Mouse (Mus musculus) liver, embryonic 16.5 days (tissue): ENCODE measurements around the gene Masp1. TPM values are rescaled to one million over a fixed set of nuclear protein-coding genes. Genes with fewer than 3 reads are reported as not detected.
A peak's percentile ranks its signal among the peaks of the same experiment; 100 is the strongest.

ENCODE experiments used
- ATAC-seq: fragments of 200-750 bp; cut with Nextera tagmentation; 2 replicates; pipeline ENCODE4 v1.8.0; 2017; ENCODE audit warnings: low read depth, mild to moderate bottlenecking, moderate number of reproducible peaks, moderate library complexity
- H3K27ac ChIP-seq: fragments of 300-500 bp; sonication (generic); 2 replicates; pipeline ENCODE4 v1.5.1; 2014; ENCODE audit warnings: mild to moderate bottlenecking, low read length
- H3K27me3 ChIP-seq: fragments of 300-500 bp; sonication (generic); 2 replicates; pipeline ENCODE4 v1.6.1; 2014; ENCODE audit warnings: low read depth, low read length, mixed read lengths; ENCODE audit not compliant: control insufficient read depth, insufficient read depth
- H3K36me3 ChIP-seq: fragments of 300-500 bp; sonication (generic); 2 replicates; pipeline ENCODE4 v1.6.1; 2014; ENCODE audit warnings: mild to moderate bottlenecking; ENCODE audit not compliant: control insufficient read depth, insufficient read depth
- H3K4me1 ChIP-seq: fragments of 300-500 bp; sonication (generic); 2 replicates; pipeline ENCODE4 v1.6.1; 2014; ENCODE audit warnings: low read depth, low read length, mixed read lengths; ENCODE audit not compliant: control insufficient read depth
- H3K4me2 ChIP-seq: fragments of 300-500 bp; sonication (generic); 2 replicates; pipeline ENCODE4 v1.6.1; 2014; ENCODE audit warnings: low read depth, low read length, mixed read lengths
- H3K4me3 ChIP-seq: fragments of 300-500 bp; sonication (generic); 2 replicates; pipeline ENCODE4 v1.5.1; 2014; ENCODE audit warnings: low read depth, mild to moderate bottlenecking, low read length
- H3K9ac ChIP-seq: fragments of 300-500 bp; sonication (generic); 2 replicates; pipeline ENCODE4 v1.6.1; 2014; ENCODE audit warnings: low read depth, low read length
- H3K9me3 ChIP-seq: fragments of 300-500 bp; sonication (generic); replicated peaks from 2 replicates; pipeline ENCODE4 v1.6.1; 2016; ENCODE audit warnings: low read length; ENCODE audit not compliant: control insufficient read depth
- WGBS: fragments of 180-500 bp; shearing (Covaris S2); extraction: QIAGEN DNeasy Blood & Tissue Kit; methylation state at CpG from one replicate; pipeline ENCODE4 v1.1.7; 2014; ENCODE audit not compliant: insufficient replicate concordance; 5-methylcytosine and 5-hydroxymethylcytosine counted together
- polyA plus RNA-seq: library from polyadenylated mRNA; unstranded; fragments of >200 nt; fragmentation: Nextera tagmentation; extraction: Ambion mirVana; gene quantifications from 2 replicates; pipeline ENCODE4 v1.2.1, GENCODE M21; 2015

Masp1 gene
- polyA plus RNA-seq, 1 experiment from 2014 or later = 30.8 TPM

- Histone ChIP-seq H3K4me2 (no peak overlapping the region), H3K27ac (no peak overlapping the region), H3K27me3 (no peaks in the 10 kb centered on the region), H3K9me3 (no peaks in the 10 kb centered on the region), H3K9ac (no peak overlapping the region), H3K4me1 (no peaks in the 10 kb centered on the region), H3K4me3 (no peak overlapping the region), H3K36me3 (no peaks in the 10 kb centered on the region)
- WGBS = 64% methylated on average over 10 of the region's 10 CpGs
- ATAC-seq = no peak
Measured at GRCm38 (mm10) chr16:23483292-23483691, 37.3 kb downstream of the Masp1 start.

- Histone ChIP-seq H3K9ac (no peak overlapping the region), H3K9me3 (no peaks in the 10 kb centered on the region), H3K4me1 (no peaks in the 10 kb centered on the region), H3K4me2 (no peak overlapping the region), H3K27ac (no peak overlapping the region), H3K4me3 (no peak overlapping the region), H3K27me3 (no peaks in the 10 kb centered on the region), H3K36me3 (no peaks in the 10 kb centered on the region)
- 74% methylated on average over 12 of the region's 12 CpGs for WGBS
- no peak for ATAC-seq
Measured at GRCm38 (mm10) chr16:23482846-23483245, 37.8 kb downstream of the Masp1 start.

GRCm38 (mm10) chr16:23482218-23482617 lies 38.4 kb downstream of the Masp1 start:
- Histone ChIP-seq H3K4me3 (no peak overlapping the region), H3K4me1 (no peaks in the 10 kb centered on the region), H3K9me3 (no peaks in the 10 kb centered on the region), H3K4me2 (no peak overlapping the region), H3K27ac (no peak overlapping the region), H3K9ac (no peak overlapping the region), H3K36me3 (no peaks in the 10 kb centered on the region), H3K27me3 (no peaks in the 10 kb centered on the region)
- WGBS = 72% methylated on average over 3 of the region's 3 CpGs
- ATAC-seq = no peak

- no peak overlapping the region for H3K4me3 ChIP-seq
- WGBS = 59% methylated on average over 7 of the region's 7 CpGs
- no peaks in the 10 kb centered on the region for H3K4me1 ChIP-seq
- no peak for ATAC-seq
- no peaks in the 10 kb centered on the region for H3K36me3 ChIP-seq
- no peak overlapping the region for H3K27ac ChIP-seq
- no peaks in the 10 kb centered on the region for H3K27me3 ChIP-seq
- no peak overlapping the region for H3K9ac ChIP-seq
- no peak overlapping the region for H3K4me2 ChIP-seq
- H3K9me3 ChIP-seq = no peaks in the 10 kb centered on the region
Measured at GRCm38 (mm10) chr16:23479872-23480603, 40.6 kb downstream of the Masp1 start.

- no peak overlapping the region for H3K9ac ChIP-seq
- H3K27ac ChIP-seq = no peak overlapping the region
- H3K36me3 ChIP-seq = no peaks in the 10 kb centered on the region
- H3K4me2 ChIP-seq = no peak overlapping the region
- H3K4me1 ChIP-seq = no peaks in the 10 kb centered on the region
- H3K27me3 ChIP-seq = no peaks in the 10 kb centered on the region
- H3K9me3 ChIP-seq = no peaks in the 10 kb centered on the region
- no peak for ATAC-seq
- no peak overlapping the region for H3K4me3 ChIP-seq
Measured at GRCm38 (mm10) chr16:23476598-23476997, 44.0 kb downstream of the Masp1 start.

- Histone ChIP-seq H3K4me2 (no peak overlapping the region), H3K9me3 (no peaks in the 10 kb centered on the region), H3K27me3 (no peaks in the 10 kb centered on the region), H3K4me1 (no peaks in the 10 kb centered on the region), H3K27ac (no peak overlapping the region), H3K4me3 (no peak overlapping the region), H3K9ac (no peak overlapping the region), H3K36me3 (no peaks in the 10 kb centered on the region)
- ATAC-seq = no peak
- 61% methylated on average over 4 of the region's 4 CpGs for WGBS
Measured at GRCm38 (mm10) chr16:23475651-23476050, 45.0 kb downstream of the Masp1 start.

- no peak overlapping the region for H3K9ac ChIP-seq
- H3K27me3 ChIP-seq = no peaks in the 10 kb centered on the region
- no peaks in the 10 kb centered on the region for H3K9me3 ChIP-seq
- no peaks in the 10 kb centered on the region for H3K36me3 ChIP-seq
- no peak for ATAC-seq
- 44% methylated on average over 3 of the region's 3 CpGs for WGBS
- H3K4me3 ChIP-seq = no peak overlapping the region
- no peaks in the 10 kb centered on the region; the same call in 1 of the 2 replicates for H3K4me1 ChIP-seq
- H3K4me2 ChIP-seq = no peak overlapping the region
- H3K27ac ChIP-seq = no peak overlapping the region
Measured at GRCm38 (mm10) chr16:23472046-23472445, 48.6 kb downstream of the Masp1 start.

GRCm38 (mm10) chr16:23471551-23471950 lies 49.1 kb downstream of the Masp1 start:
- Histone ChIP-seq H3K4me2 (no peak overlapping the region), H3K27ac (no peak overlapping the region), H3K9ac (no peak overlapping the region), H3K27me3 (no peaks in the 10 kb centered on the region), H3K4me1 (no peaks in the 10 kb centered on the region; the same call in 1 of the 2 replicates), H3K9me3 (no peaks in the 10 kb centered on the region), H3K36me3 (no peaks in the 10 kb centered on the region), H3K4me3 (no peak overlapping the region)
- ATAC-seq = no peak
- 72% methylated on average over 6 of the region's 6 CpGs for WGBS

- ATAC-seq = peak; percentile 79
- Histone ChIP-seq H3K36me3 (no peaks in the 10 kb centered on the region), H3K4me2 (no peak overlapping the region), H3K4me3 (no peak overlapping the region), H3K27ac (peak overlapping the region; percentile 80), H3K9me3 (no peaks in the 10 kb centered on the region), H3K4me1 (no peaks in the 10 kb centered on the region; the same call in none of the 2 replicates), H3K9ac (no peak overlapping the region), H3K27me3 (no peaks in the 10 kb centered on the region)
- WGBS = 54% methylated on average over 4 of the region's 4 CpGs
Measured at GRCm38 (mm10) chr16:23463671-23464347, 56.8 kb downstream of the Masp1 start.
